Mouse (Mus musculus): Measurements from ENCODE around the gene Bcan.

The Bcan gene

GRCm38 (mm10) chr3:87944838-87945600 is 55.0 kb downstream of the Bcan start:
- no peak for DNase-seq (ENCODE audit: low read depth, low spot score)

GRCm38 (mm10) chr3:87943586-87943985 is 56.4 kb downstream of the Bcan start:
- no peak for DNase-seq (ENCODE audit: low read depth, low spot score)

GRCm38 (mm10) chr3:87942471-87942870 is 57.6 kb downstream of the Bcan start:
- DNase-seq (ENCODE audit: low read depth, low spot score) = no peak

- DNase-seq (ENCODE audit: low read depth, low spot score) = no peak
These were observed 59.4 kb downstream of the Bcan start for GRCm38 (mm10) chr3:87940611-87941010.
